Mouse (Mus musculus) CH12.LX (cell line): ENCODE results near the gene Npnt.

Source experiments
- CTCF ChIP-seq, 2 experiments: IDR thresholded peaks in 1 of 2; conservative IDR thresholded peaks in 1 of 2; 2 replicates each; pipeline ENCODE4 v1.5.1; 2011 to 2012; ENCODE audit warnings: low read depth in 2 of 2, low read length in 2 of 2, improper control_type of control experiment in 1 of 2, inconsistent platforms in 1 of 2, mild to moderate bottlenecking in 1 of 2, moderate library complexity in 1 of 2
- EP300 ChIP-seq: IDR thresholded peaks from 2 replicates; pipeline ENCODE4 v1.6.1; 2011; ENCODE audit warnings: low read length, improper control_type of control experiment
- ETS1 ChIP-seq: conservative IDR thresholded peaks from 2 replicates; pipeline ENCODE4 v1.6.1; 2012; ENCODE audit warnings: low read depth, mild to moderate bottlenecking, inconsistent platforms, low read length, improper control_type of control experiment, moderate library complexity
- HCFC1 ChIP-seq: IDR thresholded peaks from 2 replicates; pipeline ENCODE4 v1.6.1; 2012; ENCODE audit warnings: low read depth, mild to moderate bottlenecking, inconsistent platforms, low read length, improper control_type of control experiment
- JUND ChIP-seq: conservative IDR thresholded peaks from 2 replicates; pipeline ENCODE4 v1.6.1; 2011; ENCODE audit warnings: low read depth, low read length, improper control_type of control experiment
- MYC ChIP-seq: IDR thresholded peaks from 2 replicates; pipeline ENCODE4 v1.6.1; 2011; ENCODE audit warnings: low read depth, mild to moderate bottlenecking, improper control_type of control experiment, low read length
- POLR2A ChIP-seq: IDR thresholded peaks from 2 replicates; pipeline ENCODE4 v1.6.1; 2011; ENCODE audit warnings: low read depth, mild to moderate bottlenecking, improper control_type of control experiment, low read length
- POLR2AphosphoS2 ChIP-seq: IDR thresholded peaks from 2 replicates; pipeline ENCODE4 v1.6.1; 2011; ENCODE audit warnings: low read depth, low read length, improper control_type of control experiment
- TCF12 ChIP-seq: IDR thresholded peaks from 2 replicates; pipeline ENCODE4 v1.6.1; 2014; ENCODE audit warnings: low read depth, mild to moderate bottlenecking, inconsistent platforms, low read length, improper control_type of control experiment
- USF1 ChIP-seq: IDR thresholded peaks from 2 replicates; pipeline ENCODE4 v1.6.1; 2014; ENCODE audit warnings: low read depth, mild to moderate bottlenecking, inconsistent platforms, low read length, improper control_type of control experiment

GRCm38 (mm10) chr3:132910727-132911126 lies 39.4 kb downstream of the Npnt start:
- TF ChIP-seq MYC (no peak), POLR2A (no peak), JUND (no peak), CTCF (conservative IDR thresholded peaks at IDR 0.05 in 1 of 2, IDR thresholded peaks at IDR 0.05 in 1 of 2; ENCODE audit: low read depth in 2 of 2, low read length in 2 of 2) (no peak), EP300 (no peak), USF1 (no peak), TCF12 (no peak), HCFC1 (no peak), ETS1 (no peak), POLR2AphosphoS2 (no peak)
